Mouse (Mus musculus): ENCODE measurements around the gene Gys1.
"Not testable (repeated sequence)": the region's sequence is repeated elsewhere in the genome, so short reads cannot be mapped to it uniquely, and the experiment has no call there.

The Gys1 gene

GRCm38 (mm10) chr7:45434203-45435015, at the start of gene Gys1:
Gene Gys1 (plus strand): TSS chr7:45434844.
- DNase-seq (ENCODE audit: low read depth, low spot score), result peak; percentile 100

- no peak for DNase-seq (ENCODE audit: low read depth, low spot score)
These were observed 48.6 kb upstream of the Gys1 start for GRCm38 (mm10) chr7:45386077-45386476.

- DNase-seq (ENCODE audit: low read depth, low spot score), result no peak
These were observed 39.5 kb upstream of the Gys1 start for GRCm38 (mm10) chr7:45395129-45395541.

GRCm38 (mm10) chr7:45395578-45396336, 38.9 kb upstream of the Gys1 start, which contains the start of gene Snrnp70:
Gene Snrnp70 (minus strand): TSS chr7:45395742.
- DNase-seq (ENCODE audit: low read depth, low spot score), result peak; percentile 100

- not testable (repeated sequence) for DNase-seq (ENCODE audit: low read depth, low spot score)
These were observed 38.3 kb upstream of the Gys1 start for GRCm38 (mm10) chr7:45396337-45396775.

- DNase-seq (ENCODE audit: low read depth, low spot score), result no peak
These were observed 37.9 kb upstream of the Gys1 start for GRCm38 (mm10) chr7:45396787-45397186.

- peak; percentile 63 for DNase-seq (ENCODE audit: low read depth, low spot score)
These were observed 33.0 kb upstream of the Gys1 start for GRCm38 (mm10) chr7:45401521-45402085.

- DNase-seq (ENCODE audit: low read depth, low spot score), result no peak
These were observed 30.9 kb upstream of the Gys1 start for GRCm38 (mm10) chr7:45403532-45404261.

GRCm38 (mm10) chr7:45405091-45406075, 29.3 kb upstream of the Gys1 start, which contains the start of gene Kcna7:
Gene Kcna7 (plus strand): TSS chr7:45405653.
- DNase-seq (ENCODE audit: low read depth, low spot score), result no peak

- DNase-seq (ENCODE audit: low read depth, low spot score), result no peak
These were observed 28.2 kb upstream of the Gys1 start for GRCm38 (mm10) chr7:45406157-45407156.

- DNase-seq (ENCODE audit: low read depth, low spot score), result no peak
These were observed 26.8 kb upstream of the Gys1 start for GRCm38 (mm10) chr7:45407836-45408235.

- no peak for DNase-seq (ENCODE audit: low read depth, low spot score)
These were observed 26.3 kb upstream of the Gys1 start for GRCm38 (mm10) chr7:45408351-45408750.

GRCm38 (mm10) chr7:45408949-45409348, 25.7 kb upstream of the Gys1 start:
- DNase-seq (ENCODE audit: low read depth, low spot score), result no peak

GRCm38 (mm10) chr7:45409497-45410163, 25.0 kb upstream of the Gys1 start:
- DNase-seq (ENCODE audit: low read depth, low spot score), result no peak

GRCm38 (mm10) chr7:45412421-45412820, 22.2 kb upstream of the Gys1 start:
- DNase-seq (ENCODE audit: low read depth, low spot score), result no peak

- no peak for DNase-seq (ENCODE audit: low read depth, low spot score)
These were observed 21.4 kb upstream of the Gys1 start, which contains the start of gene Ntf5 for GRCm38 (mm10) chr7:45413113-45413863. Gene Ntf5 (plus strand): TSS chr7:45413695.

- DNase-seq (ENCODE audit: low read depth, low spot score), result no peak
These were observed 20.5 kb upstream of the Gys1 start for GRCm38 (mm10) chr7:45413864-45414739.
